Mouse (Mus musculus): ENCODE measurements around the gene Snx6. TPM values are rescaled to one million over a fixed set of nuclear protein-coding genes. Genes with fewer than 3 reads are reported as not detected.
A peak's percentile ranks its signal among the peaks of the same experiment; 100 is the strongest.

Snx6 gene
- total and polyA plus RNA-seq, 3 experiments = 9.9 to 62.0 (median 54.7) TPM

DNA sequence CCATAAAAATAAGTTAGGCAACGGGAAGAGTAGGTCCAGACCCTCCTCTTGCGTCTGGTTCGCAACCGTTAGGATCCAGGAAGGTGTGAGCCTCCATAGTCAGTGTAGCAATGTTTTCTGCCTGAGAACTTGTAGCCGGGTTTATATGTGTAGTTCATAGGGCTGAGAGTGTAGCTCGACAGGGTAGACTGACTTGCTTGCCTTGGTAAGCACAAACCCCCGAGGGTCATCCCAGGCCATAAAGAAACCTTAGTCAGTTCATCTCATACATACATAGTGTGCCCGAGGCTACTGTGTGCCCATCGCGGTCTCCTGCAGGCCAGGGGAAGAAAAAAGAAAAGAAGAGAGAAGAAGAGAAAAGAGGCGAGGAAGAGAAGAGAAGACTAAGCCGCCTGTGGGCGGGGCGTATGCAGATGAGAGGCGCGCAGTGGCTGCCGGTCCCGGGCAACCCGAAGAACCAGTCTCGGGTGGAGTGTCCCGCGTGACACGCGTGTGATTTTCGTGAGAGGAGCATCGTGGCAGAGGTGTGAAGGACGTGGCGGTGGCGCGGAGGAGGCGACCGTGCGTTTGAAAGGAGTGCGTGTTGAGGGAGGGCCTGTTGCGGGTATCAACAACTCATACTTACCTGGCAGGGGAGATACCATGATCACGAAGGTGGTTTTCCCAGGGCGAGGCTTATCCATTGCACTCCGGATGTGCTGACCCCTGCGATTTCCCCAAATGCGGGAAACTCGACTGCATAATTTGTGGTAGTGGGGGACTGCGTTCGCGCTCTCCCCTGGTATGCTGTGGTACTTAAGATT, 85.6 kb downstream of the Snx6 start:
- peak; percentile 10 for DNase-seq

DNA sequence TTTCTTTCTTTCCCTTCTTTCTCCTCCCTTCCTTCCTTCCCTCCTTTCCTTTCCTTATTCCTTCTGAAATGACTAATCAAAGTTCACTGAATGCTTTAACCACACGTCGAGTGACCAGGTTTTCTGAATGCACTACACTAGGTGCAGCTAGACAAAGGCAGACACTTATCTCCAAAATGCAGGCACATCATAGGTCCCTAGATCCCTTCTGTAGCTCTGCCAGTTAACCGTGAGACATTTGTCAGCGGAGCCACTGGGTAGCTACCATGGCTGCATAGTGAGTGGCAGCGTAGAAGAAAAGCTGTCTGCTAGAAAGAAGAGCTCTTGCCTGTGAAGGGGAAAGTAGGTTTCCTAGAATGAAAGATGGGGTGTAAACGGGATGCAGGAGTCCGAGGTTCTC, 96.1 kb downstream of the Snx6 start:
- no peak for DNase-seq

DNA sequence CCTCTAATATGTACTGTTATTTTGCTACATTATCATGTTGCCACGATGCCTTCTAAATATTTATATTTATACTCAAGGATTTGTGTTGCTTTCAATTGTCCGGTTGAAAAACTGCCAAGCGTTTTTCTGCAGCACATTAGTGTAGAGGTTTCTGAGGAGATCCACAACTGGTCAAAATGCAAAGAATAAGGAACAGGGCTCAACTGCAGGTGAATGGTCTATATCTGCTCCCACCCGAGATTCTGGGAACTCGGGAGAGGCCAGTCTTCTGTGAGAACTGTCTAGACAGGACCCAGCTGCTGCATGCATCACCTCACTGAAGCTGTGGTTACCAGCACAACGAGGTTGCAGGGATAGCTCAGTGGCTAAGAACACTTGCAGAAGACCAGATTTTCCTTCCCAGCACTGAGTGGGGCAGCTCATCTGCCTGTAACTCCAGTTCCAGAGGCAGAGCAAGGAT, 97.7 kb downstream of the Snx6 start:
- DNase-seq = no peak

DNA sequence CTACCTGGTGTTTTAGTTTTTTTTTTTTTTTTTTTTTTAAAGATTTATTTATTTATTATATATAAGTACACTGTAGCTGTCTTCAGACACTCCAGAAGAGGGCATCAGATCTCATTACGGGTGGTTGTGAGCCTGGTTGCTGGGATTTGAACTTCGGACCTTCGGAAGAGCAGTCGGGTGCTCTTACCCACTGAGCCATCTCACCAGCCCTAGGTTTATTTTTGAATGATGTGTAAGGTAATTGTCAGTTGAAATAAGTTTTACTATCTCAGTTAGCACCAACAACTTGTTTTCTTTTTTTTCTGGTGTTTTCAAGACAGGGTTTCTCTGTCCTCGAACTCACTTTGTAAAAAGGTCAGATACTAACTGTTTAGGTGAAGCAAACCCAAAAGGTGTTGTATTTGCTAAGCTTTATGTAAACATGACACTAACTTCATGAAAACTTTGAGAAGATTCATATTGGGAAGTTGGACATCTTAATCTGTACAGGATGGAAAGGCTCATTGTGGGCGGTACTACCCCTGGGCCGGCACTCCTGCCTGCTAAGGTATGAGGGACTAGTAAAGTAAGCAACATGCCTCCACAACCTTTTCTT, 98.4 kb downstream of the Snx6 start:
- peak; percentile 30 for DNase-seq

Other genes with a start within 250 kb of the Snx6 start
- 10 to 100 TPM; 54.6 to 90.1 TPM for gene Sptssa, start 139.1 kb downstream of the Snx6 start, total RNA-seq (2021)
- 119 and 138 TPM in 2 replicates for gene Sptssa, start 139.1 kb downstream of the Snx6 start, polyA plus RNA-seq (2012; rRNA removed)
- gene Eapp, start 99.8 kb downstream of the Snx6 start, total RNA-seq (2021) = 10 to 100 TPM; 38.5 to 43.3 TPM
- 12.4 and 18.7 TPM in 2 replicates for gene Eapp, start 99.8 kb downstream of the Snx6 start, polyA plus RNA-seq (2012; rRNA removed)
- 100 to 1,000 TPM; 110 to 136 TPM for gene Cfl2, start 67.2 kb upstream of the Snx6 start, total RNA-seq (2021)
- gene Cfl2, start 67.2 kb upstream of the Snx6 start, polyA plus RNA-seq (2012; rRNA removed) = 1.8 and 3.6 TPM in 2 replicates
- gene Gm20403, start 190.8 kb upstream of the Snx6 start, total RNA-seq (2021) = not detected
- gene Gm20403, start 190.8 kb upstream of the Snx6 start, polyA plus RNA-seq (2012; rRNA removed) = not detected in 2 replicates
- gene Baz1a, start 218.6 kb upstream of the Snx6 start, total RNA-seq (2021) = 10 to 100 TPM; 16.5 to 37.6 TPM
- gene Baz1a, start 218.6 kb upstream of the Snx6 start, polyA plus RNA-seq (2012; rRNA removed) = 0.44 and 1.4 TPM in 2 replicates

All from adrenal gland, adult 2 months (tissue).